Mouse (Mus musculus) spleen, adult 18-20 months (tissue): ENCODE measurements around the gene Dvl1.
A peak's percentile ranks its signal among the peaks of the same experiment; 100 is the strongest.

ENCODE experiments used
- DNase-seq, 2 experiments: peaks; one replicate each; pipeline ENCODE4 v3.0.0; 2022; ENCODE audit warnings: mixed read lengths in 2 of 2

Gene Dvl1

GRCm38 (mm10) chr4:155883587-155883986 is 36.4 kb downstream of the Dvl1 start:
- DNase-seq: no peak

GRCm38 (mm10) chr4:155886330-155886729 is 39.1 kb downstream of the Dvl1 start:
- no peak for DNase-seq

DNA sequence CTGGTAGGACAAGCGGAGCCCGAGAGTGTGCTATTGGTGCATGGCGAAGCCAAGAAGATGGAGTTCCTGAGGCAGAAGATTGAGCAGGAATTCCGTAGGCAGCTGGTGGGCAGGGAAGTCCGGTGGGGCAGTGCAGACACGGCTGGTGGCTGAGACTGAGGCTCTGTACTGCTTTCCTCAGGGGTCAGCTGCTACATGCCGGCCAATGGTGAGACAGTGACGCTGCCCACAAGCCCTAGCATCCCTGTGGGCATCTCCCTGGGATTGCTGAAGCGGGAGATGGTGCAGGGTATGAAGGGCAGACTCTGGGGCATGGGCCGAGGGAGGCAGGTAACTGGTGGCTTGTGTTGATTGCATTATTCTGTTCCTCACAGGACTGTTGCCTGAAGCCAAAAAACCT is 40.5 kb downstream of the Dvl1 start:
- DNase-seq: no peak

GRCm38 (mm10) chr4:155888181-155888580 is 41.0 kb downstream of the Dvl1 start:
- DNase-seq: no peak

DNA sequence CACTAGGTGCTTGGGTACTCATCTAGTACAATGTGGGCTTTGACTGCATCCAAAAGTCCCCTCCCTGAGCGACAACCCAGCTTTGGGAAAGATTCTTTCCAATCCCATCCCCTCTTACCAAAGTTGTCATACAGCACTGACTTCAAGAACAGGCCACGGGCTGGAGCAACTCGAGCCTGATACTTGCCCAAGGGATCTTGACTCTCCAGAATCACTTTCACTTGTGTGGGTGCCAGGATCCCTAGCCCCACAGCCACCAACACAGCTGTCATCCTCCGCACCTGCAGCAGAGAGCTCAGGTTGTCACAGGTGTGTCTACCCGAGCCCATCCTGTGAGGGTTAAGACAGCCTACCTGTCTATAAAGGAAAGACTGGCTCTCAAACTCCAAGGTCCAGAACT is 42.1 kb downstream of the Dvl1 start:
- no peak for DNase-seq

DNA sequence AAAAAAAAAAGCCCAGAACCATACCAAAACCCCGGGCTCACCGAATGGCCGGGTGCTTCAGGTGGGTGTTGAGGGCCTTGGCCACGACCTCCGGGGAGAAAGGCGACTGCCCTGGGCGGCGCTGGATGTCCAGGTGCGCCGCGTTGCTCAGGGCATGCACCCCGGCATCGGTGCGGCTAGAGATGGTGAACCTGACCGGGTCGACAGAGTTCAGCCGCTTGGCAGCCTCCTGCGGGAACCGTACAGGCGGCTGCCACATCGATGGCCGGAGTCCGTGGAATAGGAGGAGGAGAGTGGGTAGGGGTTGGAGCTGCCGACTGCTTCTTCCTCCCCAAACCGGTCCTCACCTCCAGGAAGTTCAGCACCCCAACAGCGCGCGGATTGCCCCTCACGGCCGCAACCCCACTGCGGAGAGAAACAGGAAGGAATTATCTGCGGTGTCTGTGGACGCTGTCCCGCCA is 43.8 kb downstream of the Dvl1 start:
- no peak for DNase-seq

DNA sequence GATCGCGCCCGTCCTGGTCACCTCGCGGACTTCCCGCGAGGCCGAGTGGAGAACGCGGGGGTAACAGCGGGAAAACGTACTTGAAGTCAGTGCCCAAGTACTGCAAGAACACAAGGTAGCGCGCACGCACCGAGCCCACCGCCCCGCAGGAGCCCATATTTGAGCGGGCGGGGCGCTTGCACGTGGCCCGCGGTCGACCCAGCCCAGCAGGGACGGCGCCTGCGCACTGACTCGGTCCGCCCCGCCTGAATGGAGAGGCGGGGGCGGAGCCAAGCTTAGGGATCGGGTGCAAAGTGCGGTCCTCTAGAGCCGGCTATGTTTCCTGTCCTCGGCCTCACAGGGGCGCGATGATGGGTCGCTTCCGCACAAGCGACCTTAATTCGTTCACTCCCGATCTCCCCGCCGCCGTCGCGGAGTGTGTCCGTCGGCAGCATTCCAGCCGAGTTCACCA is 44.4 kb downstream of the Dvl1 start, which contains the start of the genes Pusl1 and Acap3:
Gene Pusl1 (minus strand): TSS at position 231 of the 451 bp plus-strand sequence.
Gene Acap3 (plus strand): TSS at position 272 of the 451 bp plus-strand sequence.
- DNase-seq: peak; percentile 93 to 98

- peak; percentile 70 to 81 for DNase-seq
Observed at GRCm38 (mm10) chr4:155892017-155892416, 44.8 kb downstream of the Dvl1 start.

DNA sequence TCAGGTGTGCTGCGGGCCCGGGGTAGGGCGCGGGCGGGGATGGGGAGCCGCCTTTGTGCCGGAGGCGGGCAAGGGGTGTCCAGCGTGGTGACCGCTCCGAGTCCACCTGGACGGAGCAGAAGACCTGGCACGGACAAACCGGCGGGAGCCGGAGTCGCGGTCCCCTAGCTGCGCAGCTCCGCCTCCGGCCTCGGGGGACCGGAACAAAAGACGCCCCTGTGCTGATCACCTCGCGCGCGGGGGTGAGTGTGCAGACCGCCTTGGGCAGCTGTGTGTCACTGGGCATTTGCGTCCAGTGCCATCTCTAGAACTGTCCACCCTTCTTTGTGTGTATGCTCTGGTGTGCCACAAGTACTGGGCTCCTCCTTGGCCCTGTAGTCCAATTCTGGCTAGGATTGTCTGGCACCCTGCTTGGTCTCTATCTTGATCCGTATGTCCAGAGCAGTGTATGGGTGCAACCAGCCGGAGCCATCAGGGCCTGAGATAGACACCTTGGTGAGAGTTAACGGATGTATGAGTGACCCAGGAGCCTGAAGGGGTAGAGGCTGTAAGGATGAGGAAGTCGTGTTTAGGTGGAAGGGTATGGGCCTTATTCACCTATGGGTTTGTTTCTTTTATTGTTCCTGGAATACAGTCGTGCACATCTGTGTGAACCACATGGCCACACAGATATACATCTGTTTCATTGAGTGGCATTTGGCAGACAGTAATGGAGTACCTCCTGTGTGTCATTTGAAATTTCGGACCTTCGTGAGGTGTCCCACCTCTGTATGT is 45.4 kb downstream of the Dvl1 start:
- DNase-seq: peak; percentile 39 to 50

DNA sequence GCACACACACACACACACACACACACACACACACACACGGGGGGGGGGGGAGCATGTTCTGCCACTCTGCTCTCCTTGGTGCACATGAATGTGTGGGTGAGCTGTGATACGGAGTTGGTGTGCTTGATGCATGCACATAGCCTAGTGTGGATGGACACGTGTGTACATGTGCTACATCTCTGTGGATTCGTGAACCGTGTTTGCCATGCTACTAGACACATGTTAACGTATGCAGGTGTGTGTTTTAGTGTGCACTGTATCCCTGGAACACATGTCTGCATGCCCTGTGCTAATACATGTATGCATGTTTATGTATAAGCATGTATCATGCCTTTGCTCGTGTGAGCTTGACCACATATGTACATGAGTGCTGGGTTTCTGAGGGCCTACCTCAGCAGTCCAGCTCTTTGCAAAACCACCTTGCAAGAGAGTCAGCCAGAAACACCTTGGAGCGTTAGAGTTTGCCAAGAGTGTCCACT is 46.0 kb downstream of the Dvl1 start:
- no peak for DNase-seq

DNA sequence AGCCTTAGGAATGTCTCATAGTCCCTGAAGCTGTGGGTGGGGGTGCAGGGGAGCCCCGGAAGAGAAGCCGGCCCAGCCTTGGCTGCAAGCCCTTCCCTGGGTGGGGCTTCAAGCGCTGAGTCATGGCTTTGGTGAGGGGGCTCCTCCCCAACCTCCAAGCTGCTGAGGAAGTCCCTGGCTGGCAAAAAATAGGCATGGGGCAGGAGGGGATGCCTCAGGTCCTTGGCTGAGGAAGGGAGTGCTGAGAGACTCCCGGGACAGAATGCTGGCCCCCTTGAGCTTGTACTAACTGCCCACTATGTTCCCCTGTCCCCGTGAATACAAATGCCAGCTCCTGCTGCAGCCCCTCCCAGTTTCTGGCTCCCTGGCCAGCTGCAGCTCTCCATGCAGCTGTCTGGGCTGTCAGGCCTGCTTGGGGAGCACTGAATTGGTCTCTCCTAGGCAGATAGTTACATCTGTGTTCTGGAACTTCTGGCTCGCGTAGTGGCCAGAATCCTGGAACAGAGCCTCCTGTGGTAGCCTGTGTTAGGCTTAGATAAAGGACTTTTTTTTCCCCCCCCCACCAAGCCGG is 47.2 kb downstream of the Dvl1 start:
- DNase-seq: peak in 1 of 2 experiments; percentile 40

GRCm38 (mm10) chr4:155895216-155895615 is 48.0 kb downstream of the Dvl1 start:
- no peak for DNase-seq

DNA sequence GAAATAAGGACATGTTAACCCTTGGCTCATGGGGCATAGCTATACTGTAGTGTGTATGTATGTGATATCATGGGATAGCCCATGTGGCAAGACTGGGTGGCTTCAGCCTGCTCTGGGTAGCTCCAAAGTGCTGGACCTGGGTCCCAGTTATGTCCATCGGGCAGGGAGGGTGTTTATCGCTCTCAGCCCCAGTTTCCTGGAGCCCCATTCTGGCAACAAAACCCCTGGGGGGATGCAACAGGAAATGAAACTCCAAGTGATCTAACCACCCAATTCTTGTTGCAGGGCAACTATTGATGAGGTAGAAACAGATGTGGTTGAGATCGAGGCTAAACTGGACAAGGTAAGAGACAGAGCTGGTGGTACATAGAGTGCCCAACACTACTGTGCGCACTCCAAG is 48.6 kb downstream of the Dvl1 start:
- DNase-seq: no peak

GRCm38 (mm10) chr4:155896461-155896860 is 49.3 kb downstream of the Dvl1 start:
- DNase-seq: no peak

DNA sequence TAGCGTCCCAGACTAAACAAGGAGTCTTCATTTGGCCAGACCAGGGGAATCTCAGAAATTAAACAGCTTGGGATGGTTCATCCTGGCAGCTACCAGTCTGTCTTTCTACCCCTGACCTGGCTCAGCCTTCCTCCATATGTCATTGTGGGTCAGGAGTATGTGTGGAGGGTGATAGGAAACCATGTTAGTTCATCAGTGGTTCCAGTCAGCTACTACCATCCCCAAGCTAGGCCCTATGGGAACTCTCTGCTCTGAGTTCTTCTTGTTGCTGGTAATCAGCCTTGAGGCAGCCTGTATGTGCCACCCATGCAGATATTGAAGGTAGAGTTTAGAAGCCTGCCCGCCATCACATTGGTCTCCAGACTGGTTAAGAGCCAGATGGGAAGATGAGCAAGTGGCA is 51.1 kb downstream of the Dvl1 start:
- no peak for DNase-seq

DNA sequence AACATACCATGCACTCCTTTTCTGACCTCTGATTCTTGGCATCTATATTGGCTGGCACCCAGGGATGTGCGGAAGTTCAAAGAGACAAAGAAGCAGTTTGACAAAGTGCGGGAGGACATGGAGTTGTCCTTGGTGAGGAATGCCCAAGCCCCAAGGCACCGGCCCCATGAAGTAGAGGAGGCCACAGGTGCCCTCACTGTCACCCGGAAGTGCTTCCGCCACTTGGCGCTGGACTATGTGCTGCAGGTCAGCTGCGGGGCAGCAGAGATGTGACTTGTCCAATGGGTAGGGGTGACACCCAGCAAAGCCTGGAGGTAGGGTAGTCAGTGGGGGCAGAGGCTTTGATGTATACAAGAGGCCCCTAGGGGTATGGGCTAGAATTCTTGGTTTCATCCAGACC is 52.2 kb downstream of the Dvl1 start:
- DNase-seq: no peak

- DNase-seq: no peak
Observed at GRCm38 (mm10) chr4:155901205-155901604, 54.0 kb downstream of the Dvl1 start.

DNA sequence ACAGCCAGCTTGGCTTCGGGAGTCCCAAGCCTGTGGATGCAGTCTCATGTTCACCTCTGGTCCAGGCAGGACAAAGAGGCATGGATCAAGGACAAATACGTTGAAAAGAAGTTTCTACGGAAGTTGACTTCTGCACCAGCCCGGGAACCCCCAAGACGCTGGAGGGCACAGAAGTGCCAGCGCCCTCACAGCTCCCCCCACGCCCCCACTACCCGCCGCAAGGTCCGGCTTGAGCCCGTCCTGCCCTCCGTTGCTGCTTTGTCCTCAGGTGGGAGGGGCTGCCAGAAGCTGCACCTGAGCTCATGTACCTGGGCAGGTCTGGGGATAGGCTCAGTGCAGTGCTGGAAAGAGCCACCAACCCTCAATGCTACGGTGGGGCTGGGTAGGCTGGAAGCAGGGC is 56.0 kb downstream of the Dvl1 start:
- no peak for DNase-seq

DNA sequence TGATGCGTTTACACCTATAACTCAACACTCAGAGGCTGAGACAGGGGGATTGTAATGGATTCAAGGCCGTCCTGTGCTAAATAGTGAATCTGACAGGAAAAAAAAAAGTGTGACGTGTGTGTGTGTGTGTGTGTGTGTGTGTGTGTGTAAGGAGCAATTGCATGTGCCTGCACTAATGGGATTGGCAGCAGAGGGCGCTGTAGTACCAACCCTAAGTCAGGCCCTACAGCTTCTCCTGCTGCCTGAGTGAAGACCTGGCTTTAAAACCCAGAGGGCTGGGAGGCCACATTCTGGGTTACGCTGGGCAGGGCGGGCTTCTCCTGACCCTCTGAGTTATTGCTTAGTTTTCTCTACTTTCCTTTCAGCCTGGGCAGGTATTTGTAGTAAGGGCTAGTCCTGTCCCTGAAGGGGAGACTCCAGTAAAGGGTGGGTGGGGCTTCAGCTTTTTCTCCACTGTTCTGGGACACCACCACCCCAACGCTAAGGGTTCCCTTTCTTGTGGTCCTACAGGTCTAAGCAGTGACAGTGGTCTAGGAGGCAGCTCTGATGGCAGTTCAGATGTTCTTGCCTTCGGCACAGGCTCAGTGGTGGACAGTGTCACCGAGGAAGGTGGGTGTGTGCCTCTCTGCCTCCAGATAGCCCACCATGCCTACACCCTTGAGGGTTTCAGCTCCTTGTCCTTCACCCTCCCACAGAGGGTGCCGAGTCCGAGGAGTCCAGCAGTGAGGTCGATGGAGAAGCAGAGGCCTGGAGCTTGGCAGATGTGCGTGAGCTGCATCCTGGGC is 57.3 kb downstream of the Dvl1 start:
- no peak for DNase-seq

- no peak for DNase-seq
Observed at GRCm38 (mm10) chr4:155905634-155906033, 58.4 kb downstream of the Dvl1 start.

DNA sequence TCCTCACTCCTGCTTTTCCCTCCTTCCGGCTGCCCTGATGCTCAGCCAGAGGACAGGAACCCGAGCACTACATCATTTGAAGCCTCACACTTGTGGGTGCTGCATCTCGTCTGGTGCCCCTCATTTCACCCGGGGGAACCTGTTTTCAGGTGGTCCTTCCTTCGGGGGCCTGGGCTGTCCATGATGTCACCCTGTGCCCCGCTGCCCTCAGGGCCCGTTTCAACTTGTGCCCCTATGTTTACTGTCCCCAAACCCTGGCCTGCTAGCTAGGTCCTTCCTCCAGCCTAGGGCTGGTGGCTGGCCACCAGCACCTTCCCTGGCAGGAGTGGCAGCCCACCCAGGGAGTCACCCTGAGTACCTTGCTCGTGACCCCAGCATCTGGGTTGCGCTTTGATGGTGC is 58.9 kb downstream of the Dvl1 start:
- DNase-seq: no peak

DNA sequence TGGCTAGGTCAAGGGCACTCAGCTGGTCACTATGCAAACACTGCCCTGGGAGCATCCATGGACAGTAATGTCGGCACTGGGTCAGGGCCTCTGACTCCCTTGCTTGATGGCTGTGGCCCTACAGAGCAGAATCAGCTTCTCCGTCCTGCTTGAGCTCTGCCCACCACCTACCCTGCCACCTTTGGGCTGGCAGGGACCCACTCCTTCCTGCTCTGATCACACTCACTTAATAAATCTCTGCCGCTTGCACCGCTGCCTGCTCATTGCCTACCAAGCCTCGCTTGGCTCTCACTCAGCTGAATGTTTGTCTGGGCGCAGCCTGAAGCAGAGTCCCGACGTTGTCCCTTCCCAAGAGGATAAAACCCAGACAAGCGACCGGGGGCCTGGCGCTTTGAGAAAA is 59.8 kb downstream of the Dvl1 start:
- DNase-seq: no peak

DNA sequence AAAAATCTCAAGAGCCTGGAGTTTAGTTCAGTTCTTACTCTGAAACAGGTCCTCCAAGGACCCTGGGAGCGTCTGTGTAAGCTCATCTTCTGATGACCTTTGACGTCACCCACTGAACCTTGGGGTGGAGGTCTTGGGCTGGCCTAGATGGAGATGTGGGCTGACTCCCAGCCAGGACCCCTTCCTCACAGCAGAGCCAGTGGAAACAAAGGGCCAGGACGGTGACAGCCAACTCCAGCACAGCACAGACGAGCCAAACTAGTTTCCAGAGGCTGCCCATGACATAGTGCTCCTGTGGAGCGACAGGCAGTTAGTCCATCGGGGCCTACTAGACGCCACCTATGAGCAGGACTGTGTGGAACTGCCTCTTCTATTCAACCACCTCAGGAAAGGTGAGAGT is 61.1 kb downstream of the Dvl1 start:
- no peak for DNase-seq
